Mouse (Mus musculus) lung, postnatal 25 days (tissue): ENCODE data around the gene Tssk2.

ENCODE experiments used
- DNase-seq: peaks from one replicate; pipeline ENCODE4 v3.0.0; 2022; ENCODE audit warnings: low spot score

Gene Tssk2

GRCm38 (mm10) chr16:17949421-17949877, 51.0 kb downstream of the Tssk2 start:
- no peak for DNase-seq
